Mouse (Mus musculus) left cerebral cortex, postnatal 36 days (tissue): ENCODE results near the gene Cotl1. TPM values are rescaled to one million over a fixed set of nuclear protein-coding genes. Genes with fewer than 3 reads are reported as not detected.

Experiments
- DNase-seq, 2 experiments: peaks; one replicate each; pipeline ENCODE4 v3.0.0; 2021 to 2022; ENCODE audit warnings: low spot score in 2 of 2, mixed read lengths in 1 of 2
- intact Hi-C: fragments of 180-260 bp; cut with DNase I; formaldehyde crosslinking; loops from one replicate; pipeline ENCODE4 v1.15.1; 2025
- total RNA-seq, 2 experiments: library from RNA; stranded (reverse); gene quantifications; 2 replicates each; pipeline ENCODE4 v1.2.3; 2021

Gene Cotl1
- total RNA-seq, 2 experiments from 2014 or later, result 56.9 to 57.0 TPM

- intact Hi-C loops, result no loop called here
- peak in 1 of 2 experiments; percentile 46 for DNase-seq
Measured at GRCm38 (mm10) chr8:119824809-119825273, 15.5 kb downstream of the Cotl1 start.

GRCm38 (mm10) chr8:119824100-119824499, 16.2 kb downstream of the Cotl1 start:
- peak in 1 of 2 experiments; percentile 30 for DNase-seq
- intact Hi-C loops, result no loop called here

- intact Hi-C loops, result no loop called here
- no peak for DNase-seq
Measured at GRCm38 (mm10) chr8:119823278-119823677, 17.1 kb downstream of the Cotl1 start.

GRCm38 (mm10) chr8:119821691-119822090, 18.7 kb downstream of the Cotl1 start:
- intact Hi-C loops, result no loop called here
- no peak for DNase-seq

GRCm38 (mm10) chr8:119819976-119820375, 20.4 kb downstream of the Cotl1 start:
- intact Hi-C loops, result no loop called here
- no peak for DNase-seq

GRCm38 (mm10) chr8:119819316-119819715, 21.0 kb downstream of the Cotl1 start:
- no peak for DNase-seq
- intact Hi-C loops, result no loop called here

GRCm38 (mm10) chr8:119817446-119817845, 22.9 kb downstream of the Cotl1 start:
- no peak for DNase-seq
- intact Hi-C loops, result no loop called here

- intact Hi-C loops, result no loop called here
- DNase-seq, result no peak
Measured at GRCm38 (mm10) chr8:119816219-119816618, 24.1 kb downstream of the Cotl1 start.

GRCm38 (mm10) chr8:119812650-119813431, 27.5 kb downstream of the Cotl1 start:
- no peak for DNase-seq
- intact Hi-C loops, result no loop called here

- intact Hi-C loops, result no loop called here
Measured at GRCm38 (mm10) chr8:119811925-119812324, 28.4 kb downstream of the Cotl1 start.

GRCm38 (mm10) chr8:119810953-119811499, 29.3 kb downstream of the Cotl1 start:
- DNase-seq, result no peak
- intact Hi-C loops, result no loop called here

More at GRCm38 (mm10) chr8:119811925-119812324, 28.4 kb downstream of the Cotl1 start:
- no peak for DNase-seq

GRCm38 (mm10) chr8:119810127-119810868, 30.0 kb downstream of the Cotl1 start:
- DNase-seq, result no peak

GRCm38 (mm10) chr8:119809620-119810019, 30.7 kb downstream of the Cotl1 start:
- DNase-seq, result no peak
- intact Hi-C loops, result no loop called here

More at GRCm38 (mm10) chr8:119810127-119810868, 30.0 kb downstream of the Cotl1 start:
- intact Hi-C loops, result no loop called here

- intact Hi-C loops, result no loop called here
- no peak for DNase-seq
Measured at GRCm38 (mm10) chr8:119807687-119808086, 32.7 kb downstream of the Cotl1 start.

GRCm38 (mm10) chr8:119806422-119807263, 33.7 kb downstream of the Cotl1 start:
- intact Hi-C loops, result no loop called here
- peak; percentile 68 to 76 for DNase-seq

- intact Hi-C loops, result no loop called here
- DNase-seq, result no peak
Measured at GRCm38 (mm10) chr8:119805275-119805674, 35.1 kb downstream of the Cotl1 start.

- intact Hi-C loops, result no loop called here
- no peak for DNase-seq
Measured at GRCm38 (mm10) chr8:119802592-119802991, 37.8 kb downstream of the Cotl1 start.

- DNase-seq, result no peak
- intact Hi-C loops, result no loop called here
Measured at GRCm38 (mm10) chr8:119801168-119801567, 39.2 kb downstream of the Cotl1 start.

GRCm38 (mm10) chr8:119798965-119799264, 41.4 kb downstream of the Cotl1 start:
- intact Hi-C loops, result no loop called here
- DNase-seq, result no peak
